Mouse (Mus musculus): ENCODE measurements around the gene AC124108.1. TPM values are rescaled to one million over a fixed set of nuclear protein-coding genes. Genes with fewer than 3 reads are reported as not detected.

The AC124108.1 gene
- polyA plus RNA-seq (2021; fragmentation: Nextera tagmentation): 0.11 TPM in 2 replicates
- long read RNA-seq, experiment 1, partial matches to known transcripts: 0 of 1 reads
- long read RNA-seq, experiment 1, other reads (novel, unspliced or antisense): 1 of 1 reads
- long read RNA-seq, experiment 2, partial matches to known transcripts: 0 of 1 reads
- long read RNA-seq, experiment 2, other reads (novel, unspliced or antisense): 1 of 1 reads

DNA sequence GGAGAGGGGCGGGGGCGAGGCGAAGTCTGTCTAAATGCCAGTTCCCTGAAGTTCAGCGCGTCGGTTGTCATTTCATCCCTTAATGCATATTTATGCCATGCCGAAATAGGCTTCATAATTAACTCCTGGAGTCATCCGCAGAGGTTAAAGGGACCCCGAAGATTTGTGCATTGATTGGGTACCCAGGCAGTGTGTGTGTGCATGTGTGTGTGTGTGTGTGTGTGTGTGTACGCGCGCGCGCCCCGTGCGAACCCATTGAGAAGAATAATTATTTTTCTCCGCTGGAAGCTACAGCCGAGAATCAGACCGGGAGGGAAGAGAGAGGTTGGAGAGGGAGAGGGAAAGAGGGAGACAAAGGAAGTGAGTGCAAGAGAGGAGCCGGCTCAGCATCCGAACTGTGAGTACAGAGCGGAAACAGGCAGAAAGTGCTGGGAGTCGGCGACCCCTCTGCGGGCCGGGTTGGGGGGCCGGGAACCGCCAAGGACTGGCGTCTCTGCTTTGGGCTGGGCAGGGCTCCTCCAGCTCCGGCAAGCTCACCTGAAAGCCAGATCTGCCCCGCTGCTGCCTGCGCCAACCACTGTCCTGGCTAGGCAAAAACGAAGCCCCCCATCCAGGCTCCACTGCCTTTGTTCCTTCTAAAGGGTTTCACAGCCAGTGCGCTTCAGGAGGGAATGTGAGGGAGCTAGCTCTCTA lies at the start of gene AC124108.1, which contains the start of gene Lemd1:
TSS of gene AC124108.1 (plus strand) at position 365 of the 693 bp plus-strand sequence.
TSS of gene Lemd1 (plus strand) at position 339 of the 693 bp plus-strand sequence.

DNA sequence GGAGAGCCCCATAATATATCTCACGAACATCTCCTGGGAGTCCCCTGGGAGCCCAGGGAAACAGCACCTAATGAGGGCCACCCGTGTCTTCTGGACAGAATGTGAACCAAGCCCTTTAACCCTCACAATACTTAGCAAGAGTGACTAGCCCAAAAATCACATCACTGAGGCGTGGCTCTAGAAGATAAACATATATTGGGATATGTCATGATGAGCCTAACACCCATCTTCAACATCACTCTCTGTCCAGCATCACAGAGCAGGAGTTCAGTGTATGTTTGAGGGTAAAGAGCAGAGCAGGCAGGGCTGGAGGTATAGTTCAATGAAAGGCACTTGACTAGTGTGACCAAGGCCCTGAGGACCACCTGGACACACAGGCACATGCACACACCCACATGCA lies 38.4 kb downstream of the AC124108.1 start, which contains the start of gene Gm10188:
TSS of gene Gm10188 (minus strand) at position 101 of the 400 bp plus-strand sequence.

Small RNAs within 50 kb of the gene (microRNA-seq; reads per million reads assigned to microRNA genes)
- 22.3 reads per million, percentile 42 among the genes with 10 or more reads in this experiment for gene Mir135b

Other genes with a start within 250 kb of the AC124108.1 start
- gene Slc45a3, start 228.5 kb upstream of the AC124108.1 start, polyA plus RNA-seq (2021; fragmentation: Nextera tagmentation): 0.29 and 0.50 TPM in 2 replicates
- gene Elk4, start 183.8 kb upstream of the AC124108.1 start, polyA plus RNA-seq (2021; fragmentation: Nextera tagmentation): 13.2 and 13.3 TPM in 2 replicates
- gene Mfsd4a, start 123.4 kb upstream of the AC124108.1 start, polyA plus RNA-seq (2021; fragmentation: Nextera tagmentation): 71.4 and 96.2 TPM in 2 replicates
- gene Cdk18, start 51.8 kb upstream of the AC124108.1 start, polyA plus RNA-seq (2021; fragmentation: Nextera tagmentation): 3.5 and 3.8 TPM in 2 replicates
- gene Lemd1, start within 50 bp of the AC124108.1 start, polyA plus RNA-seq (2021; fragmentation: Nextera tagmentation): 1.2 and 1.7 TPM in 2 replicates
- gene Gm10188, start 38.3 kb downstream of the AC124108.1 start, polyA plus RNA-seq (2021; fragmentation: Nextera tagmentation): not detected in 2 replicates
- 2.4 and 4.1 TPM in 2 replicates for gene Klhdc8a, start 107.2 kb downstream of the AC124108.1 start, polyA plus RNA-seq (2021; fragmentation: Nextera tagmentation)
- gene Nuak2, start 124.7 kb downstream of the AC124108.1 start, polyA plus RNA-seq (2021; fragmentation: Nextera tagmentation): 0.78 and 0.79 TPM in 2 replicates
- 42.8 and 46.5 TPM in 2 replicates for gene Tmcc2, start 199.8 kb downstream of the AC124108.1 start, polyA plus RNA-seq (2021; fragmentation: Nextera tagmentation)
- 5.1 and 6.7 TPM in 2 replicates for gene Dstyk, start 226.1 kb downstream of the AC124108.1 start, polyA plus RNA-seq (2021; fragmentation: Nextera tagmentation)

Measured in layer of hippocampus, adult 6 months (tissue).